Mouse (Mus musculus) CH12F3 (cell line): ENCODE results near the gene Atp7b.

Source experiments
- in situ Hi-C: fragments of 300-500 bp; cut with MboI; formaldehyde crosslinking; loops from 2 replicates; pipeline ENCODE4 v1.14.3; 2020; ENCODE audit warnings: low sequenced_read_pairs

Gene Atp7b

GRCm38 (mm10) chr8:22059821-22060445, at the start of gene Atp7b:
Gene Atp7b, minus strand, starts transcription at chr8:22060305.
- in situ Hi-C loops = no loop called here

GRCm38 (mm10) chr8:22107020-22107419, 46.9 kb upstream of the Atp7b start:
- in situ Hi-C loops = no loop called here

- in situ Hi-C loops = no loop called here
Measured at GRCm38 (mm10) chr8:22091568-22091967, 31.5 kb upstream of the Atp7b start.

DNA sequence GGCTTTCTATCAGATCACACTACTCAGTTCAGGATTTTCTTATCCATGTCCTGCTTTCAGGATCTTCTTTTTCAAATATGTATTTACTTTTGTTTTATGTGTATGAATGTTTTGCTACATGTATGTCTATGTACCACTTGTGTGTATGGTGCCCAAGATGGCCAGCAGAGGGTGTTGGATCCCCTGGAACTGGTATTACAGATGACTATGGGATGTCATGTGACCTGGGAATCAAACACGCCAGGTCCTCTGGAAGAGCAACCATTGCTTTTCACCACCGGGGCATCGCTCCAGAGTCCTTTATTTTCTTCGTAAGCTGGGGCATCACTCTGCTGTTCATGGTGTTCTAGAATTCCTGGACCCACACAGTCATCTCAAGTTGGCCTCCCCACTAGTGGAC, 29.1 kb upstream of the Atp7b start:
- in situ Hi-C loops = no loop called here

GRCm38 (mm10) chr8:22079313-22080007, 19.4 kb upstream of the Atp7b start:
- in situ Hi-C loops = no loop called here

- in situ Hi-C loops = no loop called here
Measured at GRCm38 (mm10) chr8:22061126-22061525, 1.0 kb upstream of the Atp7b start.

DNA sequence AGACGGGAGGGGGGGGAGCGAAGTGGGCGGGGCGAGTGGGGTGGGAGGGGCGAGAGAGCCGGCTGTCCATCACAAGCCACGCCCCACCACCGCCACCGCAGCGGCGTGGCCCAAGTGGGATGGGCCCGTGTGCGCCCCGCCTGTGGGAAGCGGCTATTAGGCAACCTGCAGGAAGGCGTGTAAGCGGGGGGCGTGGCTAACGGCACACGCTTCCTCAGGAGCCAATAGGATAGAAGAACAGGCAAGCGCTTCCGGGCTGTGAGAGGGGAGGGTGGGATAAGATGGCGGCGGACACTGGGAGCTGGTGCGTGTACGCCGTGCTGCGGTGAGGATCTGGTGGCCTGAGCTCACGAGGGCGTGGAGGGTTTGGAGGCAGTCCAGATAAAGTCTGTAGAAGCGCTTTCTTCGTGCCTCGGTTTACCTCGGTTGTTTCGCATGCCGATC, 363 bp upstream of the Atp7b start, which contains the start of gene Alg11:
TSS of gene Alg11 (plus strand) at position 276 of the 444 bp plus-strand sequence.
- in situ Hi-C loops = no loop called here

DNA sequence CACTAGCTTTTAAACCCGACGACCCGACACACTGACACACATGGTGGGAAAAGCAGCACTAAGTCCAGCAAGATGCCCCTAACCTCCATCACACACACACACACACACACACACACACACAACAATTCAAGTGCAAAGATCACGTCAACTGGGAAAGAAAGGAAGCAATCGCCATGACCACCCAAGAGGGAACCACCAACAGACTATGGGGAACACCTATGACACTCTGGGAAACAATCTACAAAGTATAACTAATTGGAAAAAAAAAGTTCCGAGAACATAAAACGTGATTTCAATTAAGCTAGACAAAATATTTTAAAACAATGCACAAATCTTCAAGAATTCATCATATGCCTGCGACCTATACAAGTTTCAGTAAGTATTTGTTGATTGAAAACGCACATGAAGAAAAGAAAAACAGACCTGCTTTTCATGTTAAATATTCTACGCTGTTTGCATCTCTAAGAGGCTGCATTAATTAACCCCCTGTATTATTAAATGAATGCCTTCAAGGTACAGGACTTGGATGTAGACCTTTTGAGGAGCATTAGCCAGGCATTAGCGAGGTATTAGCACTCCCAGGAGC, 859 bp downstream of the Atp7b start:
- in situ Hi-C loops = no loop called here

DNA sequence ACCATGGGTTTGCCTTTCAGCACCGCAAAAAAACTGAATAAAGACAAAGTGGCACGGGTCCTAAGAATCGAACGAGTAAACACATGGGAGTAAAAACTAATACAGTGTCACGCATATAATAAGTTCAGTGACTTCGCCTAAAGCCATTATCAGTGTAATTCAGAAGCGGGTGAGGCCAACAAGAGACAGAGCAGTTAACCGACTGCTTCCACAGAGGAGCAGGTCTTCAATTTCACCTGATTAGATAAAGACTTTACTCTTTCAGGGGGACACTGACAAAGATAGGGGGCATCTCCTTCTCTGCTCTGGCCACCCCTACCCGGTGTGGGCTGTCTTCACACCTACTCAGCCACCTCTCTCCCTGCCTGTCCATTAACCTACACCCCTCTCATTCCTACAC, 1.7 kb downstream of the Atp7b start:
- in situ Hi-C loops = no loop called here

DNA sequence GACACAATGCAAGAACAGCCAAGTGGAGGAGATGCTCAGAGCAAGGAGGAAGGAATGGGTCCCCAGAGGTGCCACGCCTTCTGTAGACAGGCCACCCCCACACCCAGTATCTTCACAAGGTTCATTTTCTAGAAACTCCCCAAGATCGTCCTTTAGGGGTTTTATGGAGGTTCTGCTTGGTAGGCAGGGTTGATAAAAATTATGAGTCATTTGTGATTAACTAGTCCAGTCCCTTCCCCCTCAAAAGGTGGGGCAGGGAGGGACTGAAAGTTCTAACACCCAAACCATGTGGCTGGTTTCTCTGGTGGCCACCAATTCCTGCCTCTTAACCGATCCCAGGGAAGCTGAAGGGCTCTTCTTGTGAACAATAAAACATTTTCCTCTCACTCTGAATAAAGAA, 3.3 kb downstream of the Atp7b start:
- in situ Hi-C loops = no loop called here

- in situ Hi-C loops = no loop called here
Measured at GRCm38 (mm10) chr8:22055492-22055877, 4.6 kb downstream of the Atp7b start.

GRCm38 (mm10) chr8:22054674-22055491, 5.2 kb downstream of the Atp7b start:
- in situ Hi-C loops = no loop called here

- in situ Hi-C loops = no loop called here
Measured at GRCm38 (mm10) chr8:22047699-22048464, 12.2 kb downstream of the Atp7b start.

- in situ Hi-C loops = no loop called here
Measured at GRCm38 (mm10) chr8:22043706-22044105, 16.4 kb downstream of the Atp7b start.

GRCm38 (mm10) chr8:22042515-22042914, 17.6 kb downstream of the Atp7b start:
- in situ Hi-C loops = no loop called here

DNA sequence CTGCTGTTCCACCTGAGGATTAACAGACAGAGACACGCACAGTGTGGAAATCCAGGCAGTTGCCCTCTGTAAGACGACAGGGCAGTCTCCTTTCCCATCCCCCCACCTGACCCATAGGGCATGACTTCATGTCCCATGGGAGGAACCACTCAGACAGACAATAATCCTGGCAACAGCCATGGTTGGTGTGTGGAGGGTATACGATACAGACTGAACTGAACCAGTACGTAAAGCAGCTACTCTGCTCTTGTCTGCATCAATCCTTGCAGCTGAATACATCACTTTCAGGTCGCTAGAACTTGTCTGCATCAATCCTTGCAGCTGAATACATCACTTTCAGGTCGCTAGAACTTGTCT, 20.0 kb downstream of the Atp7b start:
- in situ Hi-C loops = no loop called here

DNA sequence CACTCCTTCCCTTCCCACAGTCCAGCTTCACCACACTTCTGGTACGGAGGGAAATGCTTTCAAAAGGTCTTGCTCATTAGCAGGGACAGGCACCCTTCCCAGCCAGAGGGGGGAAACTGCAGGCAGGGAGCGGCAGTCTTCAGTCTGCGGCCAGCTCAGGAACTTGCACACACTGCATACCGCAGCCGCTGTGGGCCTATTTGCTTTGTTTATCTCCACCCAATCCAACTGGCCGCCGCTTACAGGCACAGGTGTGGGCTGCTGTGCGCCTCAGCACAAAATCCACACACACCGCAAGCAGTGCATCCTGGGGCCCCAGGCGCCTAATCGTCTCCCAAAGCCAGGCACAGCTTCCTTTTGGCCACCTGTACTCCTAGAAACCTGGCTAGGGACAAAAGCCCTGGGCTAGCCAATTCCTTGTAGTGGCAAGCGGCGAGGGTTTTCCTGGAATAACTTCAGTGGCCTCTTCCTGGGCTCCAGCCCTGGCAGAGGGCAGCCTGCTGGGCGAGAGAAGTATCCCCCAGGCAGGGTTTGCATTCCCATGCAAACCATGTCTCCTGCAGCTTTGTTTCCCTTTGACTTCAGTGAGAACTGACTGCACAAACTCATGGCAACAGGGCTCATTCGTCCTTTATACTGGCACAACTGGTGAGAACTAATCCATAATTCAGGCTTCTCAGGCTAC, 20.5 kb downstream of the Atp7b start:
- in situ Hi-C loops = no loop called here

GRCm38 (mm10) chr8:22037022-22037421, 23.1 kb downstream of the Atp7b start:
- in situ Hi-C loops = no loop called here

DNA sequence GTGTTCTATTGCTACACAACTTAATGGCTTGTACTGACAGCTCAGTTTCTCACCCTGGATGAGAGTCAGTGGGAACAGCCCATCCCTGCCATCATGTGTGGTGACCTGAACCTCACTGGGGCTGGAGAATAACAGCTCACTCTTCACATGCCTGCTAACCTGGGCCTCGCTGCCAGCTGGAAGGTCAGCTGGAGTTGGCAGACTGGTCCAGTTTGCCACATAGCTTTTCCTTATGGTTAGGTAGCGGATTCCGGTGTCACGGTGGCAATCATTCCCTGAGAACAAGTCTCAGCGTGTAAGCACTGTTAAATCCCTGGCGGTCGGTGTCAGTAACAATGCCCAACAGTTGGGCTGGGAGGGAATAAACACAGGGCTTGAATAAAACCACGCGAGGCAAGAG, 24.0 kb downstream of the Atp7b start:
- in situ Hi-C loops = no loop called here

DNA sequence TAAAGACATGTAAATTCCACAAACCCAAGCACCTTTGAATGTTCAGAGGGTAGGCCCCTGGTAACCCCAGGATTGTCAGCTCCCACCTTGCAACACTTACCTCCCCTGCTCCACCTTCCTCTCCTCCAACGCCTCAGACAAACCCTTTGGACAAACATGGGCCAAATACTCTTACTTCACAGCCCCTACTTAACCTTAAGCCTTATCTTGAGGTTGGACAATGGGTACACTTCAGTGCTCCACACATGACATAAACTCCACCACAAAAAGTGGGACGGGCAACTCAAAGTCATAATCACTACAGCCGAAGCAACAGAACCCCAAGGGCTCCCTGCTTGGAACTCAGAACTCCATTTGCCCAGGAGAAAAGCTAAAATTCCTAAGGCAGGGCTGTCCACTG, 29.1 kb downstream of the Atp7b start:
- in situ Hi-C loops = no loop called here
